Mouse (Mus musculus) stomach, postnatal 0 days (tissue): ENCODE measurements at regions not wholly inside any gene's neighbourhood (a gene's known extent, or its start where the extent isn't known, plus 50 kb on each side); places are given as distances from the start of the nearest gene placed in this dataset.

ENCODE experiments used
- CTCF ChIP-seq: IDR thresholded peaks from 2 replicates; pipeline ENCODE4 v1.5.1; 2016; ENCODE audit warnings: antibody characterized with exemption, low read depth, mild to moderate bottlenecking, moderate library complexity
- EP300 ChIP-seq: optimal IDR thresholded peaks from 2 replicates; pipeline ENCODE3; 2016; ENCODE audit warnings: antibody characterized with exemption

DNA sequence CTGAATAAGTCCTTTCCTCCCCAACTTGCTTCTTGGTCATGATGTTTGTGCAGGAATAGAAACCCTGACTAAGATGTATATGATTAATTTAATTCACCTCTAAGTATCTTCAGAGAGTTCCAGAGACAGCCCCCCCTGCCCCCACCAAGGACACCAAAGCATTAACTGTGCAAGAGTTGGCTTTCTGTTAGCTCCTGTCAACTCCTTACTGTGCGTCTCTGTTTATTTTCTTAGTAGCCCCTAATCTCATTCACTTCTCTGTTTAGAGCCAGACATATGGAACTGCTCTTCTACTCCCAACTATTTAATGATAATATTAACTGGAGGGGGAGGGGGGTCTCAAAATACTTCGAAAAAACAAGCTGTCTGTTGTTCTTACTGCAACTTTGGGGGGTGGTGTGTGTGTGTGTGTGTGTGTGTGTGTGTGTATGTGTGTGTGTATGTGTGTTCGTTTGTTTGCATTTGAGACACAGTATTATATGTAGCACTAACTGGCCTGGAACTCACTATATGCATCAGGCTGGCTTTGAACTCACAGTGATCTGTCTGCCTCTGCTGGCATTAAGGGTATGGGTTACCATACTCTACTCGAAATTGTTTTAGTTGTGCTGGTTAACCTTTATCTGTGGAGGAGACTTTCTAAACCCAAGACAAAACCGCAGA lies 89.8 kb downstream of the Elovl4 start:
- TF ChIP-seq CTCF (no peak), EP300 (no peak)
